Mouse (Mus musculus) MEL (cell line): Measurements from ENCODE around the gene Gba2. TPM values are rescaled to one million over a fixed set of nuclear protein-coding genes. Genes with fewer than 3 reads are reported as not detected.

ENCODE experiments used
- DNase-seq: peaks from one replicate; pipeline ENCODE4 v3.0.0; 2011; ENCODE audit warnings: low read depth, low spot score
- H3K27ac ChIP-seq: 2 replicates; pipeline ENCODE4 v1.5.1; 2012; ENCODE audit warnings: low read depth, mild to moderate bottlenecking, control low read depth, low read length, moderate library complexity; ENCODE audit not compliant: control insufficient read depth
- H3K27me3 ChIP-seq, 2 experiments: fragments of 150-350 bp in 1 of 2; sonication (generic) in 1 of 2; 2 replicates each; pipeline ENCODE4 v1.6.1; 2012; ENCODE audit warnings: low read length in 2 of 2, mild to moderate bottlenecking in 2 of 2, improper control_type of control experiment in 1 of 2, moderate library complexity in 1 of 2; ENCODE audit not compliant: insufficient read depth in 2 of 2, control insufficient read depth in 1 of 2
- H3K36me3 ChIP-seq, 2 experiments: 2 replicates each; pipeline ENCODE4 v1.6.1; 2012 to 2014; ENCODE audit warnings: low read length in 2 of 2, improper control_type of control experiment in 1 of 2, inconsistent platforms in 1 of 2, mild to moderate bottlenecking in 1 of 2; ENCODE audit not compliant: insufficient read depth in 2 of 2, control insufficient read depth in 1 of 2
- H3K4me1 ChIP-seq, 2 experiments: fragments of 150-350 bp in 1 of 2; sonication (generic) in 1 of 2; 2 replicates each; pipeline ENCODE4 v1.6.1; 2012; ENCODE audit warnings: low read length in 2 of 2, improper control_type of control experiment in 1 of 2, mild to moderate bottlenecking in 1 of 2; ENCODE audit not compliant: insufficient read depth in 2 of 2, control insufficient read depth in 1 of 2
- H3K4me3 ChIP-seq, 2 experiments: fragments of 150-350 bp in 1 of 2; sonication (generic) in 1 of 2; 2 replicates each; pipeline ENCODE4 v1.5.1; 2012; ENCODE audit warnings: low read depth in 2 of 2, low read length in 2 of 2, mild to moderate bottlenecking in 2 of 2, moderate library complexity in 2 of 2, control low read depth in 1 of 2, improper control_type of control experiment in 1 of 2; ENCODE audit not compliant: control insufficient read depth in 1 of 2, insufficient read depth in 1 of 2
- H3K79me2 ChIP-seq: 2 replicates; pipeline ENCODE4 v1.6.1; 2012; ENCODE audit warnings: mild to moderate bottlenecking, low read length, moderate library complexity; ENCODE audit not compliant: control insufficient read depth, poor library complexity, insufficient read depth
- H3K9ac ChIP-seq: 2 replicates; pipeline ENCODE4 v1.6.1; 2012; ENCODE audit warnings: low read depth, mild to moderate bottlenecking, control low read depth, low read length, moderate library complexity; ENCODE audit not compliant: control insufficient read depth, poor library complexity, severe bottlenecking
- H3K9me3 ChIP-seq: fragments of 150-350 bp; sonication (generic); replicated peaks from 2 replicates; pipeline ENCODE4 v1.6.1; 2012; ENCODE audit warnings: mild to moderate bottlenecking, low read length, improper control_type of control experiment, moderate library complexity; ENCODE audit not compliant: insufficient read depth
- BHLHE40 ChIP-seq: IDR thresholded peaks from 2 replicates; pipeline ENCODE4 v1.6.1; 2012; ENCODE audit warnings: low read depth, mild to moderate bottlenecking, inconsistent platforms, low read length, improper control_type of control experiment, borderline replicate concordance
- CTCF ChIP-seq, 3 experiments: IDR thresholded peaks in 2 of 3; conservative IDR thresholded peaks in 1 of 3; 2 replicates each; pipeline ENCODE4 v1.5.1; 2011 to 2012; ENCODE audit warnings: low read length in 3 of 3, low read depth in 2 of 3, mild to moderate bottlenecking in 2 of 3, improper control_type of control experiment in 1 of 3, inconsistent platforms in 1 of 3, mixed read lengths in 1 of 3, moderate library complexity in 1 of 3; ENCODE audit not compliant: control insufficient read depth in 1 of 3, insufficient read depth in 1 of 3, poor library complexity in 1 of 3, severe bottlenecking in 1 of 3
- ELF1 ChIP-seq: IDR thresholded peaks from 2 replicates; pipeline ENCODE4 v1.6.1; 2014; ENCODE audit warnings: low read depth, mild to moderate bottlenecking, inconsistent platforms, low read length, improper control_type of control experiment, moderate library complexity
- EP300 ChIP-seq, 2 experiments: IDR thresholded peaks; 2 replicates each; pipeline ENCODE4 v1.6.1; 2011; ENCODE audit warnings: improper control_type of control experiment in 2 of 2, low read length in 2 of 2, low read depth in 1 of 2, mild to moderate bottlenecking in 1 of 2
- ETS1 ChIP-seq: IDR thresholded peaks from 2 replicates; pipeline ENCODE4 v1.6.1; 2012; ENCODE audit warnings: low read depth, mild to moderate bottlenecking, inconsistent platforms, low read length, improper control_type of control experiment, moderate library complexity
- GATA1 ChIP-seq: IDR thresholded peaks from 2 replicates; pipeline ENCODE4 v1.6.1; 2011; ENCODE audit warnings: low read depth, low read length, improper control_type of control experiment
- HCFC1 ChIP-seq: IDR thresholded peaks from 2 replicates; pipeline ENCODE4 v1.6.1; 2012; ENCODE audit warnings: low read depth, mild to moderate bottlenecking, inconsistent platforms, low read length, improper control_type of control experiment, moderate library complexity
- JUND ChIP-seq: IDR thresholded peaks from 2 replicates; pipeline ENCODE4 v1.6.1; 2011; ENCODE audit warnings: low read depth, mild to moderate bottlenecking, improper control_type of control experiment, low read length
- KAT2A ChIP-seq: conservative IDR thresholded peaks from 2 replicates; pipeline ENCODE4 v1.6.1; 2012; ENCODE audit warnings: low read depth, low read length, improper control_type of control experiment, inconsistent platforms
- MAX ChIP-seq: IDR thresholded peaks from 2 replicates; pipeline ENCODE4 v1.6.1; 2011; ENCODE audit warnings: low read length, improper control_type of control experiment
- MXI1 ChIP-seq: IDR thresholded peaks from 2 replicates; pipeline ENCODE4 v1.6.1; 2011; ENCODE audit warnings: mild to moderate bottlenecking, low read depth, low read length, improper control_type of control experiment
- MYB ChIP-seq: IDR thresholded peaks from 2 replicates; pipeline ENCODE4 v1.6.1; 2011; ENCODE audit warnings: mild to moderate bottlenecking, low read depth, low read length, improper control_type of control experiment
- MYC ChIP-seq: IDR thresholded peaks from 2 replicates; pipeline ENCODE4 v1.6.1; 2011; ENCODE audit warnings: low read depth, mild to moderate bottlenecking, low read length, improper control_type of control experiment, moderate library complexity
- NELFE ChIP-seq: IDR thresholded peaks from 2 replicates; pipeline ENCODE4 v1.6.1; 2011; ENCODE audit warnings: low read depth, low read length, improper control_type of control experiment
- NRF1 ChIP-seq: IDR thresholded peaks from 2 replicates; pipeline ENCODE4 v1.6.1; 2014; ENCODE audit warnings: low read depth, mild to moderate bottlenecking, inconsistent platforms, low read length, improper control_type of control experiment, moderate library complexity; ENCODE audit not compliant: poor library complexity, insufficient read depth, severe bottlenecking
- POLR2AphosphoS5 ChIP-seq: IDR thresholded peaks from 2 replicates; pipeline ENCODE4 v1.6.1; 2012; ENCODE audit warnings: low read depth, borderline replicate concordance, mild to moderate bottlenecking, inconsistent platforms, low read length, moderate library complexity, mixed read lengths
- RAD21 ChIP-seq: IDR thresholded peaks from 2 replicates; pipeline ENCODE4 v1.6.1; 2011; ENCODE audit warnings: mild to moderate bottlenecking, low read depth, low read length, improper control_type of control experiment
- SIN3A ChIP-seq: IDR thresholded peaks from 2 replicates; pipeline ENCODE4 v1.6.1; 2012; ENCODE audit warnings: low read length, improper control_type of control experiment, inconsistent platforms
- TAL1 ChIP-seq: IDR thresholded peaks from 2 replicates; pipeline ENCODE4 v1.6.1; 2012; ENCODE audit warnings: mild to moderate bottlenecking, inconsistent platforms, low read length, moderate library complexity, mixed read lengths
- TBP ChIP-seq: IDR thresholded peaks from 2 replicates; pipeline ENCODE4 v1.8.0; 2011; ENCODE audit warnings: low read depth, low read length, improper control_type of control experiment
- TCF12 ChIP-seq: IDR thresholded peaks from 2 replicates; pipeline ENCODE4 v1.6.1; 2014; ENCODE audit warnings: low read depth, mild to moderate bottlenecking, inconsistent platforms, low read length, improper control_type of control experiment, moderate library complexity
- UBTF ChIP-seq: IDR thresholded peaks from 2 replicates; pipeline ENCODE4 v1.6.1; 2012; ENCODE audit warnings: low read depth, mild to moderate bottlenecking, inconsistent platforms, low read length, improper control_type of control experiment, moderate library complexity, borderline replicate concordance; ENCODE audit not compliant: insufficient read depth
- USF1 ChIP-seq: IDR thresholded peaks from 2 replicates; pipeline ENCODE4 v1.6.1; 2014; ENCODE audit warnings: low read depth, mild to moderate bottlenecking, inconsistent platforms, low read length, improper control_type of control experiment, moderate library complexity
- ZC3H11A ChIP-seq: IDR thresholded peaks from 2 replicates; pipeline ENCODE4 v1.6.1; 2012; ENCODE audit warnings: low read depth, mild to moderate bottlenecking, inconsistent platforms, low read length, improper control_type of control experiment
- ZNF384 ChIP-seq: IDR thresholded peaks from 2 replicates; pipeline ENCODE4 v1.6.1; 2012; ENCODE audit warnings: low read depth, mild to moderate bottlenecking, inconsistent platforms, low read length, improper control_type of control experiment
- polyA plus RNA-seq, 2 experiments: library from polyadenylated mRNA; stranded (reverse) in 1 of 2; unstranded in 1 of 2; fragments of >175 nt in 1 of 2; fragments of >200 nt in 1 of 2; gene quantifications; 2 replicates each; pipeline versions ENCODE4 v1.2.1 to v1.2.4; 2012; ENCODE audit warnings: low replicate concordance in 2 of 2, low read depth in 1 of 2; ENCODE audit not compliant: insufficient read length in 2 of 2, insufficient read depth in 1 of 2, missing spikeins in 1 of 2
- total RNA-seq: library from RNA; depleted of rRNA; stranded (reverse); fragments of 300-350 nt; gene quantifications from 2 replicates; pipeline ENCODE4 v1.2.3, GENCODE M21; 2012

Gba2 gene
- total and polyA plus RNA-seq, 3 experiments: 5.7 to 24.9 TPM; not detected in 1

GRCm38 (mm10) chr4:43559519-43560242 is 19.0 kb downstream of the Gba2 start (continued):
- TF ChIP-seq ZC3H11A (no peak), JUND (no peak), MXI1 (peak; percentile 26), GATA1 (no peak)

- peak; percentile 72 for DNase-seq
- Histone ChIP-seq H3K79me2 (peaks cover 52% of the 10 kb centered on the region), H3K4me3 (peak overlapping the region; percentile 33 to 81; a peak in 3 of 4 replicates), H3K9ac (peak overlapping the region; percentile 92), H3K9me3 (no peaks in the 10 kb centered on the region), H3K4me1 (peaks cover 19 to 46% of the 10 kb centered on the region in 2 experiments), H3K27ac (peak overlapping the region; percentile 92), H3K27me3 (no peaks in the 10 kb centered on the region), H3K36me3 (peaks cover 12 to 36% of the 10 kb centered on the region in 2 experiments; a peak in 3 of 4 replicates)
- TF ChIP-seq TCF12: no peak
- peak; percentile 69; the same call in 1 of the 2 replicates for TF ChIP-seq MYC
- no peak for TF ChIP-seq UBTF
- TF ChIP-seq ELF1: no peak
- peak; percentile 59; the same call in 1 of the 2 replicates for TF ChIP-seq USF1
- no peak for TF ChIP-seq NRF1
- peak; percentile 95 for TF ChIP-seq MXI1
- peak; percentile 84 for TF ChIP-seq MAX
- no peak for TF ChIP-seq POLR2AphosphoS5
- peak; percentile 46; the same call in 1 of the 2 replicates for TF ChIP-seq SIN3A
- 0 out of 2 replicates have a peak, but pooled peaks have one; percentile 19 for TF ChIP-seq BHLHE40
Measured at GRCm38 (mm10) chr4:43558631-43559356, 19.9 kb downstream of the Gba2 start.

- peaks cover 18 to 32% of the 10 kb centered on the region in 2 experiments for H3K36me3 ChIP-seq
- H3K9me3 ChIP-seq: no peaks in the 10 kb centered on the region
- peaks cover 51% of the 10 kb centered on the region for H3K79me2 ChIP-seq
- peak overlapping the region; percentile 92 for H3K27ac ChIP-seq
- H3K4me1 ChIP-seq: peaks cover 18 to 40% of the 10 kb centered on the region in 2 experiments
- H3K4me3 ChIP-seq: peak overlapping the region; percentile 33 to 81; a peak in 3 of 4 replicates
- peak; percentile 67 for DNase-seq
- H3K9ac ChIP-seq: peak overlapping the region; percentile 92
- H3K27me3 ChIP-seq: no peaks in the 10 kb centered on the region
- no peak for TF ChIP-seq MYB
- peak; percentile 15; the same call in 1 of the 2 replicates for TF ChIP-seq NELFE
- no peak for TF ChIP-seq TCF12
- peak; percentile 89 for TF ChIP-seq ETS1
- TF ChIP-seq KAT2A: no peak
- 0 out of 2 replicates have a peak, but pooled peaks have one; percentile 27 for TF ChIP-seq MYC
- TF ChIP-seq HCFC1: no peak
- TF ChIP-seq RAD21: no peak
- TF ChIP-seq TBP: 0 out of 2 replicates have a peak, but pooled peaks have one; percentile 44
- TF ChIP-seq UBTF: no peak
- peak; percentile 77 for TF ChIP-seq TAL1
- TF ChIP-seq POLR2AphosphoS5: no peak
- no peak for TF ChIP-seq CTCF (IDR thresholded peaks at IDR 0.05 in 2 of 3, conservative IDR thresholded peaks at IDR 0.05 in 1 of 3; ENCODE audit: control insufficient read depth in 1 of 3, insufficient read depth in 1 of 3, low read depth in 2 of 3, low read length in 3 of 3, poor library complexity in 1 of 3, severe bottlenecking in 1 of 3)
- peak; percentile 85 to 87 for TF ChIP-seq EP300 (IDR thresholded peaks at IDR 0.05; ENCODE audit: low read depth in 1 of 2, low read length in 2 of 2)
- no peak for TF ChIP-seq ZNF384
- peak; percentile 80 for TF ChIP-seq GATA1
Measured at GRCm38 (mm10) chr4:43558028-43558630, 20.5 kb downstream of the Gba2 start.
